9 mouse cellular contexts compared by ENCODE assay signal in the genomic region with DNA sequence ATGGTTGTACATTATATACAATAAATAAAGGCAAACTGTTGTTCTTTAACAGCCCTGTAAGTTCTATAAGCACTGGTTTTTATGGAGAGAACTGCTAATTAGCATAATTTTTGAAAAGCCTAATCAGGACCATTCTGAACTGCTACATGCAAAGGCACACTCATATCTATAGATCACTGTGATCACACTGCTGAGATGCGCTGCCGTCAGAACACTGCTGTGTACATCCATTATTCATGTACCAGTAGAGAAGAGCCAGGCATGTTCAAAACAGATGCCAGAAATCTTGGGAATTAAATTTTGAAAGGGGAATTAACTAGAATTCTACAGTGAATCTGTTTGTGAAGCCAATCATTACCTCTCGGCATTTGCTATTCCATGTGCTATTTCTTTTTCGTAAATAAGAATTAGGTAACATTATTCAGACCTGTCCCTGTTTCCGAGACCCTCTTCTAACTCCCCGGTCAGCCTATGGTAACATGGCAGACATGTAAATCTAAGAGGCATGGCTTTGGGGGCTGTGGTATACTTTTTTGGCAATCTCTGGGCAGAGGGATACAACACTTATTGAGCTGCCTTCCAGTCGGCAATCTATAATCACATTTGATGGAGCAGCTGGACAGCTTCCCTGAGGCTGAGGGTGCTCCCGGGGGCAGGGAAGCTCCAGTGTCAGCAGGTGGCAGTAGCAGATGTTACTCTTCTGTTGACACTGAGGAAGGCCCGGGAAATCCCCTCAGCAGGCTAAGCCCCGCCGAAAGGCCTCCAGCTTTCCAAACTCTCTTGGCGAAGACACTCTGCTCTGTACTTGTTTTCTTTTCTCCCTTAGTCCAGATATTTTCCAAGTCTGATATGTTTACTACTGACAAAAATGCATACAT. TPM values are rescaled to one million over a fixed set of nuclear protein-coding genes. Genes with fewer than 3 reads are reported as not detected.
A peak's percentile ranks its signal among the peaks of the same experiment; 100 is the strongest.
DNase-seq lines count a peak whose midpoint lies in the region; ATAC-seq lines count a peak whose summit lies in the region.
"Had no signal": no experiment of that assay in that cellular context is flagged by ENCODE, and none has a peak within 500 bp of the region (broad histone marks: within the 10 kb centered on the region; RNA-seq: fewer than 3 reads in every experiment).

No protein-coding gene starts in this region.

- no peaks in the 10 kb centered on the region for H3K4me1 ChIP-seq in kidney, embryonic 16.5 days (ENCODE audit: insufficient read depth, low read length)
- H3K4me1 ChIP-seq in hindbrain, embryonic 14.5 days (replicated peaks; ENCODE audit: control insufficient read depth, insufficient read depth, low read length), result no peaks in the 10 kb centered on the region; the same call in 1 of the 2 replicates
- peaks cover 6% of the 10 kb centered on the region; the same call in 1 of the 2 replicates for H3K4me1 ChIP-seq in neural tube, embryonic 13.5 days (replicated peaks)
- H3K4me1 ChIP-seq: embryonic facial prominence, embryonic 15.5 days; limb, embryonic 13.5 days had no signal

- 47% methylated on average over 12 of the region's 12 CpGs for WGBS in kidney, embryonic 16.5 days
- 41% methylated on average over 12 of the region's 12 CpGs for WGBS in hindbrain, embryonic 14.5 days
- WGBS in neural tube, embryonic 13.5 days, result 44% methylated on average over 12 of the region's 12 CpGs

- no peak overlapping the region for H3K4me2 ChIP-seq in kidney, embryonic 16.5 days (replicated peaks; ENCODE audit: low read depth, low read length)
- H3K4me2 ChIP-seq in hindbrain, embryonic 14.5 days (replicated peaks), result 0 out of 2 replicates have a peak overlapping the region, but pooled peaks have one; percentile 12
- H3K4me2 ChIP-seq in neural tube, embryonic 13.5 days, result no peak overlapping the region
- H3K4me2 ChIP-seq: embryonic facial prominence, embryonic 15.5 days; limb, embryonic 13.5 days had no signal

- ATAC-seq in kidney, embryonic 16.5 days (ENCODE audit: low FRiP score, low TSS enrichment), result peak; percentile 74; the same call in 1 of the 2 replicates
- ATAC-seq in hindbrain, embryonic 14.5 days (ENCODE audit: low FRiP score), result peak; percentile 69; the same call in 1 of the 2 replicates
- peak; percentile 71; the same call in 1 of the 2 replicates for ATAC-seq in neural tube, embryonic 13.5 days (ENCODE audit: low read depth)

- no peak overlapping the region for H3K27ac ChIP-seq in kidney, embryonic 16.5 days (ENCODE audit: low read length)
- no peak overlapping the region for H3K27ac ChIP-seq in hindbrain, embryonic 14.5 days
- H3K27ac ChIP-seq in neural tube, embryonic 13.5 days (replicated peaks), result 0 out of 2 replicates have a peak overlapping the region, but pooled peaks have one; percentile 23
- H3K27ac ChIP-seq: embryonic facial prominence, embryonic 15.5 days; limb, embryonic 13.5 days had no signal

- no peaks in the 10 kb centered on the region for H3K36me3 ChIP-seq in kidney, embryonic 16.5 days (ENCODE audit: insufficient read depth, low read length)
- no peaks in the 10 kb centered on the region for H3K36me3 ChIP-seq in hindbrain, embryonic 14.5 days (replicated peaks; ENCODE audit: control insufficient read depth, insufficient read depth)
- no peaks in the 10 kb centered on the region for H3K36me3 ChIP-seq in neural tube, embryonic 13.5 days
- H3K36me3 ChIP-seq: embryonic facial prominence, embryonic 15.5 days; limb, embryonic 13.5 days had no signal

- DNase-seq in kidney, adult 8-10 months, result no peak
- peak; percentile 53 for DNase-seq in embryo, embryonic 10.5 days (ENCODE audit: low spot score)
- DNase-seq in hindbrain, embryonic 14.5 days (ENCODE audit: low spot score), result peak; percentile 24
- no peak for DNase-seq in thymus, postnatal 25 days
- no peak for DNase-seq in right cerebral cortex, postnatal 14 days

- no peaks in the 10 kb centered on the region for H3K9me3 ChIP-seq in kidney, embryonic 16.5 days (ENCODE audit: low read length)
- H3K9me3 ChIP-seq in hindbrain, embryonic 14.5 days (ENCODE audit: control insufficient read depth, low read length), result no peaks in the 10 kb centered on the region
- H3K9me3 ChIP-seq in neural tube, embryonic 13.5 days, result no peaks in the 10 kb centered on the region
- H3K9me3 ChIP-seq: embryonic facial prominence, embryonic 15.5 days; limb, embryonic 13.5 days had no signal

- H3K27me3 ChIP-seq in kidney, embryonic 16.5 days (ENCODE audit: insufficient read depth, low read length), result no peaks in the 10 kb centered on the region
- no peaks in the 10 kb centered on the region for H3K27me3 ChIP-seq in hindbrain, embryonic 14.5 days (ENCODE audit: control insufficient read depth, insufficient read depth, low read length)
- H3K27me3 ChIP-seq in neural tube, embryonic 13.5 days, result no peaks in the 10 kb centered on the region
- H3K27me3 ChIP-seq: embryonic facial prominence, embryonic 15.5 days; limb, embryonic 13.5 days had no signal

- no peak overlapping the region for H3K9ac ChIP-seq in kidney, embryonic 16.5 days (replicated peaks; ENCODE audit: low read length)
- no peak overlapping the region for H3K9ac ChIP-seq in hindbrain, embryonic 14.5 days
- H3K9ac ChIP-seq in neural tube, embryonic 13.5 days, result no peak overlapping the region
- H3K9ac ChIP-seq: embryonic facial prominence, embryonic 15.5 days; limb, embryonic 13.5 days had no signal

- no peak overlapping the region for H3K4me3 ChIP-seq in kidney, embryonic 16.5 days (ENCODE audit: low read length)
- no peak overlapping the region for H3K4me3 ChIP-seq in hindbrain, embryonic 14.5 days (replicated peaks; ENCODE audit: low read length)
- no peak overlapping the region for H3K4me3 ChIP-seq in neural tube, embryonic 13.5 days
- H3K4me3 ChIP-seq: embryonic facial prominence, embryonic 15.5 days; limb, embryonic 13.5 days had no signal

RNA-seq across cellular contexts. Expression of a gene that starts 25.2 kb away (rescaled TPM):
- polyA plus RNA-seq in kidney, embryonic 16.5 days (2015; fragmentation: Nextera tagmentation; extraction: Ambion mirVana), result 6.4 and 7.1 TPM in 2 replicates
- 2.8 and 3.8 TPM in 2 replicates for polyA plus RNA-seq in hindbrain, embryonic 14.5 days (2014; fragmentation: Nextera tagmentation; extraction: Ambion mirVana)
- polyA plus RNA-seq in neural tube, embryonic 13.5 days (2015; fragmentation: Nextera tagmentation; extraction: Ambion mirVana), result 2.8 and 3.2 TPM in 2 replicates

Comparison
In these comparisons a context has a peak if more than half of its experiments do, and no peak if none do; other contexts are left out.
1. DNase-seq: peak in embryo, embryonic 10.5 days (single experiment) and hindbrain, embryonic 14.5 days (single experiment); none in kidney, adult 8-10 months (0 of 2), thymus, postnatal 25 days (single experiment) and right cerebral cortex, postnatal 14 days (single experiment).
2. Peak in every context shown above with its lines, with median percentiles within 50 percentile points of each other: ATAC-seq.